Mouse (Mus musculus): ENCODE measurements around the gene Tgm2.

Tgm2 gene

GRCm38 (mm10) chr2:158167496-158168205, 21.4 kb upstream of the Tgm2 start:
- DNase-seq (ENCODE audit: low spot score in 2 of 2): no peak

DNA sequence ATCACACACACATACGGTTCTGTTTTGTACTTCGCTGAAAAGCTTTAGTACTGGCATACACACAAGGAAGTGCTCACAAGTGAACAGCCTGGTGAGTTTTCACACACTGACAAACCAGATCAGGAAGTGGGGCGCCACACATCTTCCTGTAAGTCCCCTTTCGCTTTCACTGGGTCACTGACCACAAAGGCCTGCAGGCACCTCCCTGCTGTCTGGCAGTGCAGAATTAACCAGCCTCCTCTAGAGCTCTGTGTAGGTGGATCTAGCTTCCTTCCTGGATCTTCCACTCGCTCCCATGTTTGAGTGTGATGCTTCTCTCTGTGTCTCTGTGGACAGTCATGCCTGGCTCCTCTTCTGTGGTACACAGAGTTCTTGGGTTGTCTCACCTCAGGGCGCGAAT, 20.4 kb upstream of the Tgm2 start:
- no peak for DNase-seq (ENCODE audit: low spot score in 2 of 2)

GRCm38 (mm10) chr2:158165776-158166175, 19.5 kb upstream of the Tgm2 start:
- no peak for DNase-seq (ENCODE audit: low spot score in 2 of 2)

- DNase-seq (ENCODE audit: low spot score in 2 of 2): no peak
These were observed 16.8 kb upstream of the Tgm2 start for GRCm38 (mm10) chr2:158163034-158163433.

DNA sequence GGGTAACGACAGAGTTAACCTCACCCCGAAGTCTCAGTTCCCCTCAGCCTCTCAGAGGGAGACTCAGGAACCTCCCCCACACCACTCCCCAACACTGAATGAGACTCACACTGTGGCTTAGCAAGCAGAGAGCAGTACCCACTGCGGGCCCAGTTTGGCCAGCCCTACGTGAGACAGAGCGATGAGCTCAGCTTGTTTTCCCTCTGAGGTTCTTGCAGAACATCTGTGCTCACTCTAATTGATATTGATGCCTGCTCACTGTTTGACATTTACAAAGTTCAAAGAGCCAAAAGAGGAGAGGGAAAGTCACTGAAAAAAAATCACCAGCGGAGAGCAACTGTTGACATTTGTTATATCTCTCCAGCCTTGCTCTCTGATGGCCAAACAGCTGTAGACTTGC, 15.5 kb upstream of the Tgm2 start:
- no peak for DNase-seq (ENCODE audit: low spot score in 2 of 2)

DNA sequence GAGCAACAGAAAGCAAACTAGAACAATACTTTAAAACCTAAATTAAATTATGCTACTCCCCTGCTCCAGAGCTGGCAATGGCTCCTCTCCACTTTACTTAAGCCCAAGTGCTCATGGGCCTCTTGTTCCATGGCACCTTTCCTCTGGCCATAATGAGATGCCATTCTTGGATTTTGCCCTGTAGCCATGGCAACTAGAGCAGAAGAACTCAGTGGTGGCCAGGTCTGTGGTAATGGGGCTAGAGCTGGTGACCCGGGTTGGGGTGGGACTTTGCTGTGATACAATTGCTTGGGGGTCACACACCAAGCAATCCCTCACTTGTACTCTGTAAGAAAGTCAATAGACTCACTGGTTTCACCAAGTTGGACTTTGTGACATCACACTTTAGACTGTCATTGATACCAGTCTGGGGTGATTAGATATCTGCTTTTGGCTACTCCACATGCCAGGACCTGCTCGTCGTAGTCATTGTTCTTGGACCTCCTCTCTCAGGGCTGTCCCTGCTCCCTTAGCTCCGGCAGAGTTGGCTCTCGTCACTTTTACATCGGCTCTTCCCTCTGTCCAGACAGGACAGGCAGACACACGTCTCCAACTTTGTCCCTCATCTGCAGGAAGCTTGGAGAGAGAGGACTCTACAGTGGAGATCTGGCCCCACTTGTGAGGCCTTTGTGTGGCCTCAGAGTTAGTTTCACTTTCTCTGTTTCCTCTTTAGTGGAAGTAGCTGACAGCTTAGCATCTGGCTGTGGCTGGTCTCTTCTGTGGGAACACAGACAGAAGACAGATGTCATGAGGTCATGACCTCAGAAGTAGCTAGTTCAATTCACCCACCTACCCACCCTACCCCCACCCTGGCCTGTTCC, 13.4 kb upstream of the Tgm2 start:
- DNase-seq (ENCODE audit: low spot score in 2 of 2): no peak

GRCm38 (mm10) chr2:158157654-158158053, 11.4 kb upstream of the Tgm2 start:
- DNase-seq (ENCODE audit: low spot score in 2 of 2): no peak

- DNase-seq (ENCODE audit: low spot score in 2 of 2): no peak
These were observed 10.3 kb upstream of the Tgm2 start for GRCm38 (mm10) chr2:158156487-158156886.

DNA sequence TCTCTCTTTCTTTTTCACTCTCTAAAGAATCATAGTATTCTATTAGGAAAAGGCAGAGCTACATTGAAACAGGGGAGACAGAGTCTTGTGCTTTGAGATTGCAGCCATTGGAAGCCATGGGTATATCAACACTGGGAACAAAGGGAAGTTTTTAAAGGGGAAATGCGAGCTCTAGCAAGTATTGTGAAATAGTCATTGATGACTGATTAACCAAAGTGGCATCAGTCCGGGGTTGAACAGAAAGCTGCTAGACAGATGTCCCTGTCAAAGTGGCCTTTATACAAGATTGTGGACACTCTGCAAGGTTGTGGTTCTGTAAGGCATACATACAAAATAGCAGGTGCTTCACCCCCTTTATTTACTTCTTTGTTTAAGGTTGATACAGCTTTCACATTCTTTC, 9.4 kb upstream of the Tgm2 start:
- DNase-seq (ENCODE audit: low spot score in 2 of 2): no peak

DNA sequence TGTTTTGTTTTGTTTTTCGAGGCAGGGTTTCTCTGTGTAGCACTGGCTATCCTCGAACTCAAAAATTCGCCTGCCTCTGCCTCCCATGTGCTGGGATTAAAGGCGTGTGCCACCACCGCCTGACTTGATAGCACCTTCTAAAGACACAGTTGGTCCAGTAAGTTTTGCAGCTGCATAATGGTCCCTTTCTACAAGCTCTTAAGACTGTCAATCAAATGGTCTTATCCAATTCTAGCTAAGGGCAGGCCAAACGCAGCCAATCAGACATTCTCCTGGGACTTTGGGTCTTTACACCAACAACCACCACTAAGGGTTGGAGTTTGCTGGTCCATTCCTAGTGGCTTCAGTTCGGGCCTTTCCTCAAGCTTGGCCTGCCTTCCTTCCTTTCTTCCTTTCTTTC, 8.9 kb upstream of the Tgm2 start:
- no peak for DNase-seq (ENCODE audit: low spot score in 2 of 2)

GRCm38 (mm10) chr2:158154641-158155040, 8.4 kb upstream of the Tgm2 start:
- no peak for DNase-seq (ENCODE audit: low spot score in 2 of 2)

DNA sequence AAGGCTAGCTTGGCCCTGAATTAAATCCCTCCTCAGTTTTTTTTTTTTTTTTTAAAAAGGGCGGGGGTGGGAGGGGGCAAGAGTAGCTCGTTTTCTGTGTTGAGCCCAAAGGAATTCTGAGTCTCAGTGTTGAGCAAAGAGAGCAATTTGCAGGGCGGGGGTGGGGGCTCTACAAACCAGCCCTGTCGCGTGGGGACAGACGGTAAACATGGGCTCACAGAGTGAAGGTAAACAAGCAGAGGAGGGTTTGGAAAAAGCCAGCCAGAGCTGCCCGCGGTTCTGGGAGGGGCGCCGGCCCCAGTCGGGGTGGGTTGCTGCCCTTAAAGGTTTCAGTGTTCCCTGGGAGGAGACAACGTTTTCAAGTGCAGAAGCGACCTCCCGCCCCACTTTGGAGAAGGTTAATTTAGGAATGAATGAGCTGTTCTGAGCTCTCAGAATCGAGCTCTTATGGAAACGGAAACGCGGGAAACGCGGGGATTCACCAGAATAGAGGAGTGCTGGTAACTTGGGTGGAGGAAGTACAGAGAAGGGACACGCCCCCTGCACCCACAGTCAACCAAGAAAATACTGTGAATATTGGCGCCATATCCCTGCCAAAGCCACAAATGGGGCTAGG, 7.6 kb upstream of the Tgm2 start:
- no peak for DNase-seq (ENCODE audit: low spot score in 2 of 2)

DNA sequence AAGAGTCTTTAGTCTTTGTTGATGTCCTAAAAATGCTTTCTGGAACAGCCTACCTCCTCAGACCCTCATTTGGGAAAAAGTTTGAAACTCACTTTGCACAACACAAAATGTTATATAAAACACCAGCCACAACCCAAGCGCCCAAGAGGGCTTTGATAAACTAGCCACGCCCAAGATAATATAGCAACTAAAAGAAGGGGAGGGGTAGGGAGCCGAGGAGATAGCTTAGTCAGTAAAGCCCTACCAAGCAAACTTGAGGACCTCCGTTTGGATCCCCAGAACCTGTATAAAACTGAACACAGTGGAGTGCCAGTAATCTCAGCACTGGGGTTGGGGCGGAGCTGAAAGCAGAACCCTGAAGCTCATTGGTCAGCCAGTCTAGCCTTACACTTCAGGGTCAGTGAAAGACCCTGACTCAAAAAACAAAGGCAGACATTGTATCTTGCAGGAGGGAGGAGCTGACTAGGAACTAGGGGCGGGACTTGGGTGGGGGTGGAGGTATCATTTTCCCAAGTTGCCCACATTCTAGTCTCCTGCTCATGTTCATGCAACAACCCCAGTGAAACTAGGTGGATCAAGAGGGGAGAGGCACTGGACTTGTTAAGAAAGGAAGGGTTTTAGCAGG, 6.6 kb upstream of the Tgm2 start:
- DNase-seq (ENCODE audit: low spot score in 2 of 2): no peak

GRCm38 (mm10) chr2:158151077-158151476, 4.8 kb upstream of the Tgm2 start:
- no peak for DNase-seq (ENCODE audit: low spot score in 2 of 2)

DNA sequence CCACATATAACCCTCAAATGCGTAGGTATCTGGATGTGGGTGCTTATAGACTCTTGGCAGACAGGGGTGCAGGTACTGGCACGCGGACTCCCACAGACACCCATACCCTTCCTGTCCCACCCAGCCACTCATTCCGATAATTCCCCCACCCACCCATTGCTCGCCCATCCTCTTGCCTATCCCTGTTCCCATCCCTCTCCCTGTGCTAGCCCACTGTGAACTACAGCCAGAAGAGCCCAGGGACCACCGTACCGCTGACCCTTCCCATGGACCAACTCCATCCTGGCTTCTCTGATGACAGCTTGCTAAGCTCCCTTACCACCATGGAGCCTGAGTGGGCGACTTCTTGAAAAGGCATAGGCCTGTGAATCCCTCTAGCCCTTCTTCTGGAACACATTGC, 735 bp upstream of the Tgm2 start:
- no peak for DNase-seq (ENCODE audit: low spot score in 2 of 2)

GRCm38 (mm10) chr2:158145528-158146065, 639 bp downstream of the Tgm2 start:
- no peak for DNase-seq (ENCODE audit: low spot score in 2 of 2)

GRCm38 (mm10) chr2:158144750-158145527, 1.3 kb downstream of the Tgm2 start:
- no peak for DNase-seq (ENCODE audit: low spot score in 2 of 2)

DNA sequence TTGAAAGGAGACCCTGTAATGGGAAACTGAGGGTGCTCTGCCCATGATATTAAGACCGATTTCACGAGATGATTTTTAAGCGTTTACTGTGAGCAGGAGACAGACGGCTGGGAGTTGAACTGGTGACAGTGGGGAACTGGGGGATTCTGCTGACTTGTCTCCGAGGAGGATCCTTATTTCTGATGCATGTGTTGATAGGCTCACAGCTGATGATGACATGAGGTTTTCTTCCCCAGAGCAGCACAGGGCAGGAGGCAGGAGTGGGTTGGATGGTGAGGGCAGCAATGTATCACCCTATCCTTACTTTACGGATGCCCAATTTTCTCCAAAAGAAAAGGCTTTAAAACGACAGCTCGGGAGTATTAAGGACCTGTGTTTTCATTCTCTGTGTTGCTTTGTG, 2.0 kb downstream of the Tgm2 start:
- DNase-seq (ENCODE audit: low spot score in 2 of 2): no peak

GRCm38 (mm10) chr2:158143816-158144215, 2.4 kb downstream of the Tgm2 start:
- no peak for DNase-seq (ENCODE audit: low spot score in 2 of 2)

DNA sequence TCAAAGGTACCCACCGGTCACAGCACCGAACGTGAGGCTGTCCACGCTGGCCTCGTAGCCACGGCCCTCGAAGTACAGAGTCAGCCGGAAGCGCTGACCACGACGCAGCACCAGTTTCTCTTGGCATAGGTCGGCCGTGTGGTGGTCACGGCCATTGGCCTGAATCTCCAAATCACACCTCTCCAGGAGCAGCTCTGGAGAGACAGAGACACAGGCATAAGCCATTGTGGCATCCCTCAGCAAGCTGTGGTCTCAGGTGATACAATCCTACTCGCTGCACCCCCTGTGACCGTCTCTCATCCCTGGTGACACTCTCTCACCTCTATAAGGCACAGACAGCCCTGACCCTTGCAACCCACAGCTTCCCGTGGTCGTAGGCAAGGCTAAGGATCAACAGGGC, 3.3 kb downstream of the Tgm2 start:
- DNase-seq (ENCODE audit: low spot score in 2 of 2): no peak

DNA sequence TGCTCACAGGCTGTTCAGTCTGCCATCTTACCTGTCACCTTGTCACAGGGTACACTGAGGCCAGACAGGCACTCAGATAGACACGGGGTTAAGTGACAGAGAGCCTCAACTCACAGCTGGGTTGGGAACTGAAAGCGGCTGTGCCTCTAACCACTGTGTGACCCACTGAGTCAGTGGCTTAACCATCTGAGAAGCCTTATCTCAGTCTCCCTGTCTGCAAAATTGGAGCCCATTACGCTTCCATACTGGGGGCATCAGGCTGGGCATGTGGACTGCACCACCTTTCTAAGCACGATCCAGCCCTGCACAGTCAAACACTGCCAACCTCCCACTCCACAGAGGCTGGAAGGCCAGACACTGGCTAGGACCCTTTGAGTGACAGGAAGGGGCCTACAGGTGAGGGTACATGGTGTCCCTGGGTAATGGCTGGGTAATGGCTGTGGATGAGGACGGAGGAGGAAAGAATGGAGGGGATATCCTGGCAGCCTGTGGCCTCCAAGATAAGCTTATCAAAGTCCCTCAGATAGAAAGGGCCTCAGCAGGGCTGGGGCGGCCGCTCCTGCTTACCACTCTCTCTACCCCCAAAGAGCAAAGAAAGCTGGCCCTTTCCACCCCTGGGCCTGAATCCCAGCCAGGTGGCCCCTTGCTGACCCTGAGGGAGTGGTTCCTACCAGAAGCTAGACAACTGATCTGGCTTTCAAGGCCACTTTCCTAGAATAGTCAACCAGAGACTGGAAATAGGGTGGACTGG, 4.4 kb downstream of the Tgm2 start:
- no peak for DNase-seq (ENCODE audit: low spot score in 2 of 2)

Measured in frontal cortex, postnatal 25 days (tissue).